Mouse (Mus musculus) left cerebral cortex, adult 2 months (tissue): ENCODE measurements around the gene Prrt3. TPM values are rescaled to one million over a fixed set of nuclear protein-coding genes. Genes with fewer than 3 reads are reported as not detected.
A peak's percentile ranks its signal among the peaks of the same experiment; 100 is the strongest.

Experiments used
- DNase-seq, 2 experiments: peaks; one replicate each; pipeline ENCODE4 v3.0.0; 2021 to 2022; ENCODE audit warnings: low spot score in 2 of 2, mixed read lengths in 1 of 2; ENCODE audit errors: extremely low spot score in 1 of 2
- H3K27ac ChIP-seq: fragments of 200-600 bp; 2 replicates; pipeline ENCODE4 v1.8.1; 2022
- H3K4me3 ChIP-seq: fragments of 200-600 bp; 2 replicates; pipeline ENCODE4 v1.8.1; 2022
- CTCF ChIP-seq: fragments of 200-600 bp; IDR thresholded peaks from 2 replicates; pipeline ENCODE4 v1.8.1; 2022; ENCODE audit warnings: antibody characterized with exemption, mild to moderate bottlenecking, moderate library complexity
- intact Hi-C: fragments of 180-260 bp; cut with DNase I; formaldehyde crosslinking; loops from one replicate; pipeline ENCODE4 v1.15.1; 2025
- total RNA-seq, 2 experiments: library from RNA; stranded (reverse); gene quantifications; 2 replicates each; pipeline ENCODE4 v1.2.3; 2021

Prrt3 gene
- total RNA-seq, 2 experiments from 2014 or later, result 54.9 to 61.1 TPM

DNA sequence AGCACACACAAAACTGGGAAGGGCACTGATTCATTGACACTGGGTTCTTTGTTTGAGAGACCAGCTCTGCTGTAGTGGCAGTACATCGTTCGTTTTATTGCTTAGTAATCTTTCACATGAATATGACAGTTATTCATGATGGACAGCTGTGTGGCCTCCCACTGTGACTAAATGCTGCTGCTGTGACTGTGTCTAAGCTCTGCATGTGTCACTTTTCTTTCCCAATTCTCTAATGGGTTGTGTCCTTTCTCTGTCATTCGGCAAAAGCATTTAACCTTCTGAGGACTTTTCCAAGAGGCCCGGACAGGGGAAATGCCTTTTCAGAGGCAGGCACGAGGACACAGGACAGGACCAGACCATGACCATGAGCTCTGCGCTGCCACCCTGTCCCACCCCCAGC is 12.2 kb upstream of the Prrt3 start:
- DNase-seq, result no peak
- no peak for TF ChIP-seq CTCF
- intact Hi-C loops, result no loop called here
- no peak overlapping the region for H3K4me3 ChIP-seq
- no peak overlapping the region for H3K27ac ChIP-seq

DNA sequence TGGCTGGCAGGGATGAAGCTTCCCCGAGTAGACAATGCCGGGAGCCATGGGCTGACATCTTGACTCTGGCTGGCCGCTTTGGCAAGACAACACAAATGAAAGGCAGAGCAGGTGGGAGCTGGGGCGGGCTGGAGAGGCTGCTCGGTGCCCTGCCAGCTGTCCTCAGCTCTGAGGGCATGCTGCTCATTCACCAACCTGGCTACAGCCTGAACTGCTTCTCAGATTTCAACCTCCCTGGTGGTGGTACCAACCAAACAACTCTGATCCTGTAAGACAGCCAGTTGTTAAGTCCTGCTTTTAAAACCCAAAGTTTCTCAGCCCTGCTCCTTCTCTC is 7.2 kb upstream of the Prrt3 start:
- DNase-seq, result no peak
- Histone ChIP-seq H3K27ac (no peak overlapping the region), H3K4me3 (no peak overlapping the region)
- intact Hi-C loops, result no loop called here
- TF ChIP-seq CTCF, result no peak

DNA sequence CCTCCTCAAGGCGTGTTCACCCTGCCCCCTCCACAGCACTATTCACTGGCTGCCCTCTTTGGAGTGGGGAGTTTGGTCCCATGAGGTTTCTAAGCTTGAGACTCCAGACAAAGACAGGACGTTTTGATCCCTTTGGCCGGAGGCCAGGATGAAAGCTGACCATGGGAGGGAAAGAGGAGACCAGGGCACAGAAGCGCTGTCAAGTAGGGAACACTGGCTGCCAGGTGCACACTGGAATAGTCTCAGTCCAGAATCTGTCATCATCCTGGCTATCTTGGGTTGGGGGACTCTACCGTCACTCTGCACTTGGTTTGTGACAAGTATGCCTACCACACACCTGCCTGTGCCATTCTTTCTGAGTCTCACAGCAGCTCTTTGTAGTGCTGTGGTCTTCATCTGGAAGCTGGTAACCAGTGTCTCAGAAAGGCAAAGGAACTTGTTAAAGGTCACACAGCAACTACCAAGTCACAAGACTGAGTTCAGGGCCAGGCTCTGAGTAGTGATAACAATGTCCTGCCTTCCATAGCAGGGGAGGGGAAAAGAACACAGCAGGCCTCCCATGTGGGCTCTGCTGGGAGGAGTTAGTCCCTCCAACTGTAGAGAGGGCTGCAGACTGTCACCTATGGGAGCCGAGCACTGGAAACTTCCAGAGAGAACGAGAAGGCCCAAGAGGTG is 6.7 kb upstream of the Prrt3 start:
- DNase-seq, result no peak
- TF ChIP-seq CTCF, result no peak
- Histone ChIP-seq H3K27ac (no peak overlapping the region), H3K4me3 (no peak overlapping the region)
- intact Hi-C loops, result no loop called here

DNA sequence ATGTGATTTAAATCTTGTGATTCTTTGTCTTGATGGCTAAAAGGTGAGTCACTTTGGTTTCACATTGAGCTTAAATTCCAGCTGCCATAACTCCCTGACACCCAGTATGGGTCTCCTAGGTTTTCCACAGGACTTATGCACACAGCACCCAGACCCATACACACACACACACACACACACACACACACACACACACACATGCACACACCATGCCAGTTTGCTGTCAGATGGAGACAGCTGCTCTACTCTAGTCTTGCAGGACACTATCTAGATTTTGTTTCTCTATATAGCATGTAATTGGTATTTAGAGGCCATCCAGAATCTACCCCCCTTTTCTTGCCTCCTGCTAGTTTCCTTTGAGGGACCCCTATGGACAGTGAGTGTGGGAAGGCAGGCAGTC is 5.4 kb upstream of the Prrt3 start:
- no peak for DNase-seq
- no peak overlapping the region for H3K27ac ChIP-seq
- no peak for TF ChIP-seq CTCF
- no peak overlapping the region for H3K4me3 ChIP-seq
- intact Hi-C loops, result no loop called here

DNA sequence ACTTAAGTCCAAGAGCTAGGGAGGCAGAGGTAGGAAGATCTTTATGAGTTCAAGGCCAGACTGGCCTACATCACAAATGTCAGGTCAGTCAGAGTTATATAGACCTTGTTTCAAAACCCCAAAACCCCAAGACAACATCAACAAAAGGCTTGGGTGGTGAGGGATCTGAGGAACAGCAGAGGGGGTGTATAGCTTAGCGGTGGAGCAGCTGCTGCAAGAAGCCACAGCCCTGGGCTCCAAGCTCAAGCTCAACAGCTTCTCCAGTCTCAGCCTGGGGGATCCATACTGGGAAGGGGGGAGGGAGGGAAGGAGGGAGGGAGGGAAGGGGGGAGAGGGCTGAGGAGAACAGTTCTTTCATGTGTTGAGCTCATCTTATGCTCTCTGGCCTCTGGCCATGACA is 4.0 kb upstream of the Prrt3 start:
- intact Hi-C loops, result no loop called here
- no peak overlapping the region for H3K4me3 ChIP-seq
- no peak for TF ChIP-seq CTCF

DNA sequence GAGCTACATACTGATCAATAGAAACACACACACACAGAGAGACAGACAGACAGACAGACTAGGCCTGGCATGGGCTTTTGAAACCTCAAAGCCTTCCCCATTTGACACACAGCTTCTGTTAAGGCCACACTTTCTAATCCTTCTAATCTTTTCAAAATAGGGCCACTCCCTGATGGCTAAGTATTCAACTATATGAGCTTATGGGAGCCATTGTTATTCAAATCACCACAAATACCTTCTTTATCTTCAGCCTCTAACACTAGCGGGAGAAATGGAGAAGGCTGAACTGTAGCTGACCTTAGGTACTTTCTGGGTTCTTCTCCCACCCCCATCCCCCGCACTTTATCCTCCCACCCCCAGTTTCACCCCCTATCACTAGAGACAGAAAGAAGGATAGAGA is 1.1 kb upstream of the Prrt3 start:
- no peak for TF ChIP-seq CTCF
- DNase-seq, result no peak
- H3K27ac ChIP-seq, result no peak overlapping the region
- H3K4me3 ChIP-seq, result no peak overlapping the region
- intact Hi-C loops, result loop anchor here (5.0 kb wide), 1 partner anchor 120 kb away; the partner anchor contains the start of gene Vhl

More for the DNA sequence above, 4.0 kb upstream of the Prrt3 start:
- H3K27ac ChIP-seq, result no peak overlapping the region
- no peak for DNase-seq

DNA sequence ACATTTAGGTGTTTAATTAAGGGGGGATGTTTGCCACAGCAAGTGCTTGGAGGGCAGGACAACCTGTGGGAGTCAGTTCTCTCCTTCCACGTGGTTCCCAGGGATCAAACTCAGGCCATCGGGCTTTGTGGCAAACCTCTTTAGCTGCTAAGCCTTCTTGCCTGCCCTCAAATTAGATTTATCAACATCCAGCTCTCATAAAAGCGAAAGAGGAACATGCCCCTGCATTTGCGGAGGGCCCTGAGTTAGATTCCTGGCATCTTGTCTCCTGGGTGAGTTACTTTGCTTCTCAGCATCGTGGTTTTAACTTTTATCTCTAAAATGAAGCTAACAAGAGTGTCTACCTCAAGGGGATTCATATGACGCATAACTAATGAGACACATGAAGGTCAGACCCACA is 2.4 kb downstream of the Prrt3 start:
- Histone ChIP-seq H3K4me3 (no peak overlapping the region; the same call in 1 of the 2 replicates), H3K27ac (no peak overlapping the region)
- no peak for TF ChIP-seq CTCF
- no peak for DNase-seq
- intact Hi-C loops, result no loop called here

DNA sequence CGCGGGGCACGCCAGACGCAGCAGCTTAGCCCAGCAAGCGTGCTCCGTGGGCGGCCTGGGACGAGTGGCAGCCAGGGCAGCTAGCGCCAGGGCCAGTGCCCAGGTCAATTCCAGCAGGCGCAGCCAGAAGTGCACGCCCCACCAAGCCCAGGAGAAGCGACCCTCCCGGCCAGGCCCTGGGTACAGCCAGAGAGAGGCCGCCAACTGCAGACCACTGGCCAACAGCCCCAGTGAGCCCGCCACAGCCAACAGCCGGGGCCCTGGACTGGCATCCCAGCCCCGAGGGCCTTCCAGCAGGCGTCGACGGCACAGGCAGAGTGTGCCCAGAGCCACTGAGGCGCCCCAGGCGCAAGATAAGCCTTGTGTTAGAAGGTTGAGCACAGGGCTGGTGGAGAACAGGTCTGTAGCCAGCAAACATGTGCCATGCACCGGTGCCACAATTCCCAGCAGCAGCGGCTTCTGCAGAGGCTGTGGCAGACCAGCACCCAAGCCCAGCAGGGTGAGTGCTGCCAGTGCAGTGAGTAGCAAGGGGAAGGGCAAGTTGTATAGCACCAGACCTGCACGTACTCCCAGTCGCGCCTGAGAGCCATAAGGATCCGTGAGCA is 6.6 kb downstream of the Prrt3 start:
- intact Hi-C loops, result no loop called here
- Histone ChIP-seq H3K4me3 (peak overlapping the region; percentile 37), H3K27ac (peak overlapping the region; percentile 76)
- DNase-seq, result peak in 1 of 2 experiments; percentile 21
- no peak for TF ChIP-seq CTCF

DNA sequence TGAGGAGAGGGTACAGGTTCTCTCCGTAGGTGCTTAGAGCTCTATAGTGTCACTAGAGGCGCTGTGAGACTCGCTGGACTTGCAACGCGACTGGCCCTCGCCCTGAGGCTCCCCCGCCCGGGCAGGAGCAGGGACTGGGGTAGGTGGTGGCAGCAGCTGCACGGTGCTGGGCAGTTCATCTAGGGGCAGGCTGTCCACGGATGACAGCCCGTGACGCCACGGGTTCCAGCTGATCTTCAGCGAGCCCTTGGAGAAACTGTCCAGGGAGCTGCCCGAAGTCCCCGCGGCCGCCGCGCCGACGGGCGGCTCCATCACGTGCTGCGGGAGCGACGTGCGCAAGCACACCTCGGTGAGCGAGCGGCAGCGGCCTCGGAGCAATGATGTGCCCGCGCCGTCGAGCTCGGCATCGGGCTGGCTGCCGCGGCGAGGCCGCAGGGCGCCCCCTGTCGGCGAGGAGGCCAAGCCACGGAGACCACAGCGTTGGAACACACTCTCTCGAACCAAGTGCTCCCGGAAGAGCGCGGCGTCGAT is 7.4 kb downstream of the Prrt3 start:
- intact Hi-C loops, result no loop called here
- H3K4me3 ChIP-seq, result peak overlapping the region; percentile 37
- TF ChIP-seq CTCF, result peak; percentile 74
- H3K27ac ChIP-seq, result peak overlapping the region; percentile 76
- peak; percentile 73 to 77 for DNase-seq

DNA sequence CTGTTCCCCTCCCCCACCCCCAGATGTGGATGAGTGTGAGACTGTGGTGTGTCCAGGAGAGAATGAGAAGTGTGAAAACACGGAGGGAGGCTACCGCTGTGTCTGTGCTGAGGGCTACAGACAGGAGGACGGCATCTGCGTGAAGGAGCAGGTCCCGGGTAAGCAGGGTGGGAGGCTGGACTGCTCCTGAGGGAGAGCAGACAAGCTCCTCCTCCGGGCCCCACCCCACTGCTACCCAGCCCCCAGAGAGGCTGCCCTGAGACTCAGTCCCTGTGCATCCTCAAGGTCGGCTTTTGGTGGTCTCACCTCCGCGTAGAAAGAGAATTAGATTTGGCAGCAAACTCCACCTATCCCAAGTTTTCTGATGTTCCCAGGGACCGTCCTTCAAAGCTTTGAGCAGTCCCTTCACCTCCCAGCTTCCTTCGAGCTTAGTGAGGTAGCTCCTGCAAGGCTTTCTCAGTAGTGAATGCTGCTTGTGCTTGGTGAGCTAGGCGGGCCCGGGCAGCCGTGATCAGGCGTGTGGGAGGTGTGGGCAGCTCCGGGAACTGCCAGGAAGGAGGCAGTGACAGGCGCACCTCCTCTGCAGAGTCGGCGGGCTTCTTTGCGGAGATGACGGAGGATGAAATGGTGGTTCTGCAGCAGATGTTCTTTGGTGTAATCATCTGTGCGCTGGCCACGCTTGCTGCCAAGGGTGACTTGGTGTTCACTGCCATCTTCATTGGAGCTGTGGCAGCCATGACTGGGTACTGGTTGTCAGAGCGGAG is 9.4 kb downstream of the Prrt3 start:
- DNase-seq, result peak; percentile 68 to 71
- TF ChIP-seq CTCF, result no peak
- H3K27ac ChIP-seq, result peak overlapping the region; percentile 76
- no peak overlapping the region for H3K4me3 ChIP-seq
- intact Hi-C loops, result no loop called here

DNA sequence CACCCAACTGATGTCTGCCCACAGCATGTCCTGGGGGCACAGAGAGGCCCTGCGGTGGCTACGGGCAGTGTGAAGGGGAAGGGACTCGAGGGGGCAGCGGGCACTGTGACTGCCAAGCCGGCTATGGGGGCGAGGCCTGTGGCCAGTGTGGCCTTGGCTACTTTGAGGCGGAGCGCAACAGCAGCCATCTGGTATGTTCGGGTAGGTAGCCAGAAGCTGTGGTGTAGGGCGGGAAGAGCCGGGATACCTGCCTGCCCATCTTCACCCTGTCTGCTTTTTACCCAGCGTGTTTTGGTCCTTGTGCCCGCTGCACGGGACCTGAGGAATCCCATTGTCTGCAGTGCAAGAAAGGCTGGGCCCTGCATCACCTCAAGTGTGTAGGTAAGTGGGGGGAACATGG is 12.3 kb downstream of the Prrt3 start:
- Histone ChIP-seq H3K27ac (no peak overlapping the region), H3K4me3 (no peak overlapping the region)
- intact Hi-C loops, result no loop called here
- no peak for DNase-seq
- no peak for TF ChIP-seq CTCF

DNA sequence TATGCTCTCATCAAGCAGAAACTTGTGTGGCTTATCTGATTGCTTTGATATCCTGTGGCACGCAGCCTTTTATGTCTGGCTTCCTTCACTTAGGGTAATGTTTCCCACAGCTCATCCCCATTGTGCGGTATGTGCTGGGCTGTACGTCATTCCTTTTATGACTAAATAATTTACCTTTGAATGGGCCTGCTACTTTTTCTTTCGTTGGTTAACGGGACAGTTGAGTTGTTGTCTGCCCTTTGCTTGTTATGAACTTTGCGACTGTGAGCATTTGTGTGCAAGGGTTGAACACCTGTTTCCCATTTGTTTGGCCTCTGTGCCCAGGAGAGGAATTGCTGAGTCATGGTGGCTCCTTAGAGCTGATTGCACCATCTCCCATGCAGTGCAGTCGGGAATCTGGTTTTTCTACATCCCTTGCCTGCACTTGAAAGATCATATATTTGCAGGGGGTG is 14.6 kb downstream of the Prrt3 start:
- no peak overlapping the region for H3K4me3 ChIP-seq
- H3K27ac ChIP-seq, result peak overlapping the region; percentile 60
- DNase-seq, result no peak
- intact Hi-C loops, result no loop called here
- no peak for TF ChIP-seq CTCF
